Mouse (Mus musculus): ENCODE measurements at regions not wholly inside any gene's neighbourhood (a gene's known extent, or its start where the extent isn't known, plus 50 kb on each side); places are given as distances from the start of the nearest gene placed in this dataset.

GRCm38 (mm10) chr8:109413386-109413785 lies 80.4 kb upstream of the Pmfbp1 start:
- no peak overlapping the region for H3K4me3 ChIP-seq
- 79% methylated on average over 5 of the region's 5 CpGs for WGBS
- no peak overlapping the region for H3K9ac ChIP-seq
- no peak overlapping the region for H3K4me2 ChIP-seq
- no peaks in the 10 kb centered on the region for H3K27me3 ChIP-seq (replicated peaks)
- peaks cover 6% of the 10 kb centered on the region; the same call in 1 of the 2 replicates for H3K4me1 ChIP-seq (replicated peaks)
- H3K36me3 ChIP-seq, result no peaks in the 10 kb centered on the region
- no peaks in the 10 kb centered on the region for H3K9me3 ChIP-seq (replicated peaks)
- no peak overlapping the region for H3K27ac ChIP-seq (ENCODE audit: poor library complexity, severe bottlenecking)
- no peak for ATAC-seq (ENCODE audit: insufficient number of reproducible peaks, low FRiP score)

- Histone ChIP-seq H3K4me3 (no peak overlapping the region), H3K4me1 (replicated peaks) (peaks cover 6% of the 10 kb centered on the region; the same call in 1 of the 2 replicates), H3K36me3 (no peaks in the 10 kb centered on the region), H3K4me2 (no peak overlapping the region), H3K9ac (no peak overlapping the region), H3K27ac (ENCODE audit: poor library complexity, severe bottlenecking) (no peak overlapping the region), H3K9me3 (replicated peaks) (no peaks in the 10 kb centered on the region), H3K27me3 (replicated peaks) (no peaks in the 10 kb centered on the region)
- WGBS, result 62% methylated on average over 4 of the region's 4 CpGs
- ATAC-seq (ENCODE audit: insufficient number of reproducible peaks, low FRiP score), result no peak
Measured at GRCm38 (mm10) chr8:109415315-109415714, 78.5 kb upstream of the Pmfbp1 start.

GRCm38 (mm10) chr8:109415906-109416305 lies 77.9 kb upstream of the Pmfbp1 start:
- H3K27me3 ChIP-seq (replicated peaks), result no peaks in the 10 kb centered on the region
- H3K9ac ChIP-seq, result no peak overlapping the region
- H3K4me3 ChIP-seq, result no peak overlapping the region
- ATAC-seq (ENCODE audit: insufficient number of reproducible peaks, low FRiP score), result no peak
- H3K4me1 ChIP-seq (replicated peaks), result peaks cover 6% of the 10 kb centered on the region; the same call in 1 of the 2 replicates
- no peaks in the 10 kb centered on the region for H3K36me3 ChIP-seq
- 58% methylated on average over 11 of the region's 11 CpGs for WGBS
- H3K4me2 ChIP-seq, result no peak overlapping the region
- no peak overlapping the region for H3K27ac ChIP-seq (ENCODE audit: poor library complexity, severe bottlenecking)
- H3K9me3 ChIP-seq (replicated peaks), result no peaks in the 10 kb centered on the region

GRCm38 (mm10) chr8:109416327-109417100 lies 77.3 kb upstream of the Pmfbp1 start:
- Histone ChIP-seq H3K9me3 (replicated peaks) (no peaks in the 10 kb centered on the region), H3K4me3 (no peak overlapping the region), H3K9ac (no peak overlapping the region), H3K4me2 (no peak overlapping the region), H3K36me3 (no peaks in the 10 kb centered on the region), H3K27ac (ENCODE audit: poor library complexity, severe bottlenecking) (no peak overlapping the region), H3K4me1 (replicated peaks) (peaks cover 6% of the 10 kb centered on the region; the same call in 1 of the 2 replicates), H3K27me3 (replicated peaks) (no peaks in the 10 kb centered on the region)
- ATAC-seq (ENCODE audit: insufficient number of reproducible peaks, low FRiP score), result no peak
- 72% methylated on average over 17 of the region's 17 CpGs for WGBS

- H3K27me3 ChIP-seq (replicated peaks), result no peaks in the 10 kb centered on the region
- no peak overlapping the region for H3K9ac ChIP-seq
- peaks cover 6% of the 10 kb centered on the region; the same call in 1 of the 2 replicates for H3K4me1 ChIP-seq (replicated peaks)
- 39% methylated on average over 5 of the region's 5 CpGs for WGBS
- H3K36me3 ChIP-seq, result no peaks in the 10 kb centered on the region
- no peaks in the 10 kb centered on the region for H3K9me3 ChIP-seq (replicated peaks)
- no peak overlapping the region for H3K4me3 ChIP-seq
- H3K4me2 ChIP-seq, result no peak overlapping the region
- ATAC-seq (ENCODE audit: insufficient number of reproducible peaks, low FRiP score), result no peak
- H3K27ac ChIP-seq (ENCODE audit: poor library complexity, severe bottlenecking), result no peak overlapping the region
Measured at GRCm38 (mm10) chr8:109417222-109417621, 76.6 kb upstream of the Pmfbp1 start.

- WGBS, result 22% methylated on average over 12 of the region's 12 CpGs
- H3K4me1 ChIP-seq (replicated peaks), result peaks cover 6% of the 10 kb centered on the region; the same call in 1 of the 2 replicates
- H3K9ac ChIP-seq, result no peak overlapping the region
- H3K9me3 ChIP-seq (replicated peaks), result peaks cover 5% of the 10 kb centered on the region; the same call in 1 of the 2 replicates
- no peaks in the 10 kb centered on the region for H3K36me3 ChIP-seq
- H3K27me3 ChIP-seq (replicated peaks), result no peaks in the 10 kb centered on the region
- no peak overlapping the region for H3K27ac ChIP-seq (ENCODE audit: poor library complexity, severe bottlenecking)
- H3K4me3 ChIP-seq, result no peak overlapping the region
- ATAC-seq (ENCODE audit: insufficient number of reproducible peaks, low FRiP score), result no peak
- H3K4me2 ChIP-seq, result peak overlapping the region; percentile 52
Measured at GRCm38 (mm10) chr8:109417971-109418370, 75.9 kb upstream of the Pmfbp1 start.

- Histone ChIP-seq H3K36me3 (no peaks in the 10 kb centered on the region), H3K4me1 (replicated peaks) (peaks cover 6% of the 10 kb centered on the region; the same call in 1 of the 2 replicates), H3K9me3 (replicated peaks) (peaks cover 5% of the 10 kb centered on the region; the same call in 1 of the 2 replicates), H3K4me2 (no peak overlapping the region), H3K27me3 (replicated peaks) (no peaks in the 10 kb centered on the region), H3K27ac (ENCODE audit: poor library complexity, severe bottlenecking) (no peak overlapping the region), H3K4me3 (no peak overlapping the region), H3K9ac (no peak overlapping the region)
- 41% methylated on average over 4 of the region's 4 CpGs for WGBS
- ATAC-seq (ENCODE audit: insufficient number of reproducible peaks, low FRiP score), result no peak
Measured at GRCm38 (mm10) chr8:109419029-109419596, 74.7 kb upstream of the Pmfbp1 start.

- ATAC-seq (ENCODE audit: insufficient number of reproducible peaks, low FRiP score), result no peak
- H3K4me1 ChIP-seq (replicated peaks), result no peaks in the 10 kb centered on the region
- no peak overlapping the region for H3K4me2 ChIP-seq
- no peaks in the 10 kb centered on the region for H3K36me3 ChIP-seq
- WGBS, result 57% methylated on average over 5 of the region's 5 CpGs
- peaks cover 5% of the 10 kb centered on the region; the same call in 1 of the 2 replicates for H3K9me3 ChIP-seq (replicated peaks)
- H3K27ac ChIP-seq (ENCODE audit: poor library complexity, severe bottlenecking), result no peak overlapping the region
- H3K4me3 ChIP-seq, result no peak overlapping the region
- H3K27me3 ChIP-seq (replicated peaks), result no peaks in the 10 kb centered on the region
- no peak overlapping the region for H3K9ac ChIP-seq
Measured at GRCm38 (mm10) chr8:109424004-109424403, 69.8 kb upstream of the Pmfbp1 start.

GRCm38 (mm10) chr8:109428551-109428950 lies 65.3 kb upstream of the Pmfbp1 start:
- Histone ChIP-seq H3K9me3 (replicated peaks) (no peaks in the 10 kb centered on the region), H3K4me2 (no peak overlapping the region), H3K4me1 (replicated peaks) (no peaks in the 10 kb centered on the region), H3K4me3 (no peak overlapping the region), H3K27me3 (replicated peaks) (no peaks in the 10 kb centered on the region), H3K9ac (no peak overlapping the region), H3K36me3 (no peaks in the 10 kb centered on the region), H3K27ac (ENCODE audit: poor library complexity, severe bottlenecking) (no peak overlapping the region)
- ATAC-seq (ENCODE audit: insufficient number of reproducible peaks, low FRiP score), result no peak
- WGBS, result 80% methylated on average over 9 of the region's 9 CpGs

- Histone ChIP-seq H3K27me3 (replicated peaks) (no peaks in the 10 kb centered on the region), H3K9me3 (replicated peaks) (no peaks in the 10 kb centered on the region), H3K9ac (no peak overlapping the region), H3K27ac (ENCODE audit: poor library complexity, severe bottlenecking) (no peak overlapping the region), H3K4me3 (no peak overlapping the region), H3K4me2 (no peak overlapping the region), H3K36me3 (no peaks in the 10 kb centered on the region), H3K4me1 (replicated peaks) (no peaks in the 10 kb centered on the region)
- no peak for ATAC-seq (ENCODE audit: insufficient number of reproducible peaks, low FRiP score)
- 88% methylated on average over 12 of the region's 12 CpGs for WGBS
Measured at GRCm38 (mm10) chr8:109434538-109434937, 59.3 kb upstream of the Pmfbp1 start.

- Histone ChIP-seq H3K36me3 (no peaks in the 10 kb centered on the region), H3K9me3 (replicated peaks) (no peaks in the 10 kb centered on the region), H3K9ac (no peak overlapping the region), H3K27ac (ENCODE audit: poor library complexity, severe bottlenecking) (no peak overlapping the region), H3K4me3 (no peak overlapping the region), H3K4me2 (no peak overlapping the region), H3K4me1 (replicated peaks) (no peaks in the 10 kb centered on the region), H3K27me3 (replicated peaks) (no peaks in the 10 kb centered on the region)
- no peak for ATAC-seq (ENCODE audit: insufficient number of reproducible peaks, low FRiP score)
- 94% methylated on average over 4 of the region's 4 CpGs for WGBS
Measured at GRCm38 (mm10) chr8:109436056-109436455, 57.8 kb upstream of the Pmfbp1 start.

All from heart, embryonic 12.5 days (tissue).